Mouse (Mus musculus): Measurements from ENCODE around the gene Cln5. TPM values are rescaled to one million over a fixed set of nuclear protein-coding genes. Genes with fewer than 3 reads are reported as not detected.

The Cln5 gene
- polyA plus RNA-seq, 1 experiment from 2014 or later, result 31.2 TPM

- no peak for TF ChIP-seq CTCF (IDR thresholded peaks at IDR 0.05; ENCODE audit: low read depth)
- H3K9me3 ChIP-seq (ENCODE audit: low read depth, low read length), result no peaks in the 10 kb centered on the region
- no peak overlapping the region for H3K9ac ChIP-seq
- 83% methylated on average over 9 of the region's 9 CpGs for WGBS
- DNase-seq, result no peak
- H3K27ac ChIP-seq (ENCODE audit: low read depth), result no peak overlapping the region
- no peaks in the 10 kb centered on the region for H3K4me1 ChIP-seq (ENCODE audit: insufficient read depth)
- H3K4me2 ChIP-seq, result no peak overlapping the region
- H3K4me3 ChIP-seq (ENCODE audit: low read depth, low read length), result no peak overlapping the region
- H3K36me3 ChIP-seq (ENCODE audit: insufficient read depth), result peaks cover 65% of the 10 kb centered on the region
- no peaks in the 10 kb centered on the region for H3K27me3 ChIP-seq (ENCODE audit: insufficient read depth, low read length)
- ATAC-seq (ENCODE audit: insufficient read depth), result no peak
These were observed 9.4 kb downstream of the Cln5 start for GRCm38 (mm10) chr14:103079209-103079977.

- H3K36me3 ChIP-seq (ENCODE audit: insufficient read depth), result peaks cover 67% of the 10 kb centered on the region
- no peaks in the 10 kb centered on the region for H3K27me3 ChIP-seq (ENCODE audit: insufficient read depth, low read length)
- WGBS, result 45% methylated on average over 1 of the region's 1 CpGs
- ATAC-seq (ENCODE audit: insufficient read depth) (peak; percentile 64; the same call in 1 of the 2 replicates), DNase-seq (peak; percentile 15)
- no peak overlapping the region for H3K9ac ChIP-seq
- no peak overlapping the region for H3K4me2 ChIP-seq
- H3K4me1 ChIP-seq (ENCODE audit: insufficient read depth), result 0 out of 2 replicates have a peak, but pooled peaks cover 3% of the 10 kb centered on the region
- H3K27ac ChIP-seq (ENCODE audit: low read depth), result no peak overlapping the region
- H3K9me3 ChIP-seq (ENCODE audit: low read depth, low read length), result no peaks in the 10 kb centered on the region
- H3K4me3 ChIP-seq (ENCODE audit: low read depth, low read length), result no peak overlapping the region
- TF ChIP-seq CTCF (IDR thresholded peaks at IDR 0.05; ENCODE audit: low read depth), result no peak
These were observed 16.0 kb downstream of the Cln5 start for GRCm38 (mm10) chr14:103085840-103086533.

DNA sequence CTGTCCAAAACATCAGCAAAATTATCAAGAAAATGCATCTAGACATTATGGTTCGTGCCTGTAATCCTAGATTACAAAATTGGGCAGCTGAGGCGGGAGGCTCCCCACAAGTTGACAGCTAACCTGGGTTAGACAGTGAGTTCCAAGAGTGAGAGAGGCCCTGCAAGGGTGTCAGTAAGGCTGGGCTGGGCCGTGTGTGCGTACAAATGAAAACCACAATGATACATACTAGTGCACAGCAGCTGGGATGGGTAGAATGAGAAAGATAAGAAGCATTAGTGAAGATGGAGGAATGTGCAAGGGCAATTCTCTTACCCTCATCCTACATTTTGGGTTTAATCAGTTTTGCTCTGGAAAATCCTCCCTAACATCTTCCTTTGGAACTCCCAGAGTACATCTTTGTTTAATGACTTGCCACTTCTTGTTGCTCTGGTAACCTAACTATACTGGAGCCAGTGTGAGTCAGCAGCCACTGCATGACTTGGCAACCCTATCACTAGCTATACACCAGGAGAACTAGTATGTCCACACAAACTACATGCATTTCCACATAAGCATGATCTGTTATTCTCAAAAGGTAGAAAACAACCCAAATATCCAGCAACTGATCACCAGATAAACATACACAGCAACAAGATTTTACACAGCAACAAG, 16.8 kb downstream of the Cln5 start:
- H3K4me2 ChIP-seq, result no peak overlapping the region
- DNase-seq (no peak), ATAC-seq (ENCODE audit: insufficient read depth) (peak; percentile 55)
- no peaks in the 10 kb centered on the region for H3K27me3 ChIP-seq (ENCODE audit: insufficient read depth, low read length)
- H3K36me3 ChIP-seq (ENCODE audit: insufficient read depth), result peaks cover 71% of the 10 kb centered on the region
- H3K27ac ChIP-seq (ENCODE audit: low read depth), result 0 out of 2 replicates have a peak overlapping the region, but pooled peaks have one; percentile 24
- WGBS, result 84% methylated on average over 4 of the region's 4 CpGs
- no peak overlapping the region for H3K9ac ChIP-seq
- H3K4me1 ChIP-seq (ENCODE audit: insufficient read depth), result 0 out of 2 replicates have a peak, but pooled peaks cover 3% of the 10 kb centered on the region
- H3K9me3 ChIP-seq (ENCODE audit: low read depth, low read length), result no peaks in the 10 kb centered on the region
- no peak overlapping the region for H3K4me3 ChIP-seq (ENCODE audit: low read depth, low read length)
- TF ChIP-seq CTCF (IDR thresholded peaks at IDR 0.05; ENCODE audit: low read depth), result no peak

DNA sequence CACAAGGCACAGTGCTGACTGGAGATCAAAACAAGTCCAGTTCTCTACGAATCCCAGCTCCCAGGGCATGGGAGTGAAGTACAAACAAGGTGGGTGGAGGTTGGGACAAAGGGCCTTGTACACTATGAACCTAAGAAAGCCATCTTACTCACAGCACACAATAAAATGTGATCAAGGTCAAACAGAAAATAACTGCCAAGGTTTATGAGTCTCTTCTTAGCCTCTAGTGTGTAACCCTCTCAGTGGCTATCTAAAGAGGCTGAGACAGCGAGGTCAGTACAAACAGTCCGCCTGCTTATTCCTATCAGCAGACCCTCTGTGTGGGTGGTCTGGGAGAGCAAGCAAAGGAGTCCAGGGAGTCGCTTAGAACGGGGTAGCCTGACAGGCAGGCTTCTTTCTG, 17.8 kb downstream of the Cln5 start:
- no peak overlapping the region for H3K9ac ChIP-seq
- H3K36me3 ChIP-seq (ENCODE audit: insufficient read depth), result peaks cover 74% of the 10 kb centered on the region
- H3K9me3 ChIP-seq (ENCODE audit: low read depth, low read length), result no peaks in the 10 kb centered on the region
- TF ChIP-seq CTCF (IDR thresholded peaks at IDR 0.05; ENCODE audit: low read depth), result no peak
- WGBS, result 63% methylated on average over 5 of the region's 5 CpGs
- DNase-seq (no peak), ATAC-seq (ENCODE audit: insufficient read depth) (no peak)
- 0 out of 2 replicates have a peak, but pooled peaks cover 3% of the 10 kb centered on the region for H3K4me1 ChIP-seq (ENCODE audit: insufficient read depth)
- no peak overlapping the region for H3K4me2 ChIP-seq
- H3K27ac ChIP-seq (ENCODE audit: low read depth), result no peak overlapping the region
- H3K4me3 ChIP-seq (ENCODE audit: low read depth, low read length), result no peak overlapping the region
- no peaks in the 10 kb centered on the region for H3K27me3 ChIP-seq (ENCODE audit: insufficient read depth, low read length)

- 73% methylated on average over 6 of the region's 6 CpGs for WGBS
- peak; percentile 84 for DNase-seq
- Histone ChIP-seq H3K27me3 (ENCODE audit: insufficient read depth, low read length) (no peaks in the 10 kb centered on the region), H3K36me3 (ENCODE audit: insufficient read depth) (peaks cover 70% of the 10 kb centered on the region), H3K27ac (ENCODE audit: low read depth) (no peak overlapping the region), H3K4me2 (no peak overlapping the region), H3K9me3 (ENCODE audit: low read depth, low read length) (no peaks in the 10 kb centered on the region), H3K9ac (no peak overlapping the region), H3K4me1 (ENCODE audit: insufficient read depth) (0 out of 2 replicates have a peak, but pooled peaks cover 3% of the 10 kb centered on the region), H3K4me3 (ENCODE audit: low read depth, low read length) (no peak overlapping the region)
- peak; percentile 73 for TF ChIP-seq CTCF (IDR thresholded peaks at IDR 0.05; ENCODE audit: low read depth)
- ATAC-seq (ENCODE audit: insufficient read depth), result 0 out of 2 replicates have a peak, but pooled peaks have one; percentile 33
These were observed 18.6 kb downstream of the Cln5 start for GRCm38 (mm10) chr14:103088624-103089023.

DNA sequence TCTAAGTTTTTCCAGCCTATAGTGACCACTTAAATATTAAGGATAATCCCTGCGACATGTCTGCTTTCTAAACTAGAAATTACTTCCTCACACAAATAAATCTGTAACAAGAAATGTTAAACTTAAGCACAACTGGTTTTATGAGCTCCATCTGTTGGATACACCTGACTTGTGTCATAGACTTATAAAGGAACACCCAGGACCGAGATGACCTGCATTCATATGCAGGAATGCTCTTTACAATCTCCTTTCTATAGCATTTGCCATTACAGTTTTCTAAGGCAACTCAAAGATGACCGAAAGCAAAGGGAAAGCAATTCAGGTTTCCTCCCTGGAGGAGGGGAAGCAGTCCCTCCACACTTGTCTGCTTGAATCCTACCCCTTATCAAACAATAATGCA, 23.2 kb downstream of the Cln5 start:
- no peak for TF ChIP-seq CTCF (IDR thresholded peaks at IDR 0.05; ENCODE audit: low read depth)
- no peak overlapping the region for H3K4me2 ChIP-seq
- no peak overlapping the region for H3K27ac ChIP-seq (ENCODE audit: low read depth)
- H3K36me3 ChIP-seq (ENCODE audit: insufficient read depth), result peaks cover 49% of the 10 kb centered on the region
- no peak for ATAC-seq (ENCODE audit: insufficient read depth)
- WGBS, result 89% methylated on average over 3 of the region's 3 CpGs
- H3K9ac ChIP-seq, result no peak overlapping the region
- H3K9me3 ChIP-seq (ENCODE audit: low read depth, low read length), result no peaks in the 10 kb centered on the region
- no peaks in the 10 kb centered on the region for H3K4me1 ChIP-seq (ENCODE audit: insufficient read depth)
- no peak overlapping the region for H3K4me3 ChIP-seq (ENCODE audit: low read depth, low read length)
- no peak for DNase-seq
- H3K27me3 ChIP-seq (ENCODE audit: insufficient read depth, low read length), result no peaks in the 10 kb centered on the region

- Histone ChIP-seq H3K27ac (ENCODE audit: low read depth) (no peak overlapping the region), H3K9ac (no peak overlapping the region), H3K4me2 (no peak overlapping the region), H3K4me1 (ENCODE audit: insufficient read depth) (no peaks in the 10 kb centered on the region), H3K36me3 (ENCODE audit: insufficient read depth) (peaks cover 48% of the 10 kb centered on the region), H3K4me3 (ENCODE audit: low read depth, low read length) (no peak overlapping the region), H3K27me3 (ENCODE audit: insufficient read depth, low read length) (no peaks in the 10 kb centered on the region), H3K9me3 (ENCODE audit: low read depth, low read length) (no peaks in the 10 kb centered on the region)
- no peak for TF ChIP-seq CTCF (IDR thresholded peaks at IDR 0.05; ENCODE audit: low read depth)
- no peak for DNase-seq
- 67% methylated on average over 4 of the region's 4 CpGs for WGBS
- no peak for ATAC-seq (ENCODE audit: insufficient read depth)
These were observed 23.7 kb downstream of the Cln5 start for GRCm38 (mm10) chr14:103093670-103094069.
